Comparison of ENCODE assay signal across 22 mouse cellular contexts in the genomic region with DNA sequence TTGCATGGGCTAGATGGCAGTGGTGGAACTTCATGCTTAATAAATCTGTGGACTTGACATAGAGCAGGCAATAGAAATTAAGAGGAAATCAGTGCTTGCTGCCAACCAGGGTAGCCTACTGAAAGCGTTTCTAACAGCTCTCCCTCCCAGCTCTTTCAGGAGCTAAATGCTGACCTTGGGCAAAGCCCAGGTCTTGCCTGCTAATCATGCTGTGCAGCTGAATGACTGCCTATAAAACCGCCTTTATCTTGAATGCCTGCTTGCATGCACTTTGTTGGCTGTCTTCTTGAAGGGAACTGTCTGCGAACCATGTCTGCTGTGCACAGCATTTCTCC. TPM values are rescaled to one million over a fixed set of nuclear protein-coding genes. Genes with fewer than 3 reads are reported as not detected.
DNase-seq lines count a peak whose midpoint lies in the region; ATAC-seq and TF ChIP-seq lines count a peak whose summit lies in the region.
"Had no signal": no experiment of that assay in that cellular context is flagged by ENCODE, and none has a peak within 500 bp of the region (broad histone marks: within the 10 kb centered on the region; RNA-seq: fewer than 3 reads in every experiment).

No protein-coding gene starts in this region.

- no peak overlapping the region for H3K4me3 ChIP-seq in forebrain, embryonic 16.5 days (replicated peaks; ENCODE audit: low read length)
- H3K4me3 ChIP-seq in forebrain, embryonic 15.5 days = no peak overlapping the region
- H3K4me3 ChIP-seq in bone marrow macrophage, adult 2 months (ENCODE audit: insufficient read depth, low read length) = no peak overlapping the region
- no peak overlapping the region for H3K4me3 ChIP-seq in liver, postnatal 0 days (ENCODE audit: low read depth, low read length)
- H3K4me3 ChIP-seq: embryonic facial prominence, embryonic 13.5 days; forebrain, embryonic 10.5 days; intestine, embryonic 15.5 days; limb, embryonic 15.5 days had no signal

- no peak for TF ChIP-seq POLR2A in bone marrow macrophage, adult 2 months (IDR thresholded peaks at IDR 0.05; ENCODE audit: borderline replicate concordance, low read depth, low read length)

- ATAC-seq in forebrain, embryonic 16.5 days = peak; percentile 31; the same call in 1 of the 2 replicates
- ATAC-seq in forebrain, embryonic 15.5 days (replicated peaks) = no peak
- ATAC-seq in liver, postnatal 0 days = no peak
- ATAC-seq: activated CD4-positive, CD25-positive, alpha-beta regulatory T cell, adult 4 months; CD4-positive, CD25-positive, alpha-beta regulatory T cell, adult 4 months; intestine, embryonic 15.5 days had no signal

- WGBS in forebrain, embryonic 16.5 days = 33% methylated on average over 3 of the region's 3 CpGs
- WGBS in forebrain, embryonic 15.5 days = 32% methylated on average over 3 of the region's 3 CpGs
- 63% methylated on average over 3 of the region's 3 CpGs for WGBS in liver, postnatal 0 days (ENCODE audit: insufficient replicate concordance)

- no peaks in the 10 kb centered on the region for H3K36me3 ChIP-seq in forebrain, embryonic 16.5 days (ENCODE audit: control insufficient read depth, insufficient read depth)
- H3K36me3 ChIP-seq in forebrain, embryonic 15.5 days = no peaks in the 10 kb centered on the region
- H3K36me3 ChIP-seq in liver, postnatal 0 days (replicated peaks; ENCODE audit: insufficient read depth, low read length) = no peaks in the 10 kb centered on the region
- H3K36me3 ChIP-seq: embryonic facial prominence, embryonic 13.5 days; forebrain, embryonic 10.5 days; intestine, embryonic 15.5 days; limb, embryonic 15.5 days had no signal

- TF ChIP-seq CTCF in bone marrow macrophage, adult 2 months (IDR thresholded peaks at IDR 0.05; ENCODE audit: low read depth, low read length) = no peak
- no peak for TF ChIP-seq CTCF in liver, postnatal 0 days (IDR thresholded peaks at IDR 0.05; ENCODE audit: low read depth)

- peak; percentile 0 for DNase-seq in left cerebral cortex, postnatal 4 days
- DNase-seq in left cerebral cortex, postnatal 14 days (ENCODE audit: low spot score in 2 of 2) = no peak
- peak; percentile 3 for DNase-seq in mesoderm, embryonic 11.5 days (ENCODE audit: low read depth, low spot score)
- no peak for DNase-seq in liver, postnatal 0 days
- DNase-seq: cerebellum, adult 11 months; heart, postnatal 36 days; lung, adult 2 months; right cerebral cortex, adult 18-20 months; thymus, adult 2 months had no signal

- no peak for TF ChIP-seq EP300 in liver, postnatal 0 days (IDR thresholded peaks at IDR 0.05; ENCODE audit: low read depth)

- H3K27ac ChIP-seq in forebrain, embryonic 16.5 days (ENCODE audit: low read length) = no peak overlapping the region
- H3K27ac ChIP-seq in forebrain, embryonic 15.5 days (replicated peaks) = no peak overlapping the region
- peak overlapping the region; percentile 78 for H3K27ac ChIP-seq in bone marrow macrophage, adult 2 months (ENCODE audit: insufficient read depth, low read depth, low read length)
- H3K27ac ChIP-seq in liver, postnatal 0 days (ENCODE audit: low read depth) = no peak overlapping the region
- H3K27ac ChIP-seq: embryonic facial prominence, embryonic 13.5 days; forebrain, embryonic 10.5 days; intestine, embryonic 15.5 days; kidney, postnatal 0 days; limb, embryonic 15.5 days had no signal

- no peaks in the 10 kb centered on the region for H3K27me3 ChIP-seq in forebrain, embryonic 16.5 days (replicated peaks; ENCODE audit: control insufficient read depth, insufficient read depth, low read length)
- no peaks in the 10 kb centered on the region for H3K27me3 ChIP-seq in forebrain, embryonic 15.5 days
- H3K27me3 ChIP-seq in liver, postnatal 0 days (ENCODE audit: insufficient read depth, low read length) = no peaks in the 10 kb centered on the region
- H3K27me3 ChIP-seq: intestine, embryonic 15.5 days; limb, embryonic 15.5 days had no signal

- no peaks in the 10 kb centered on the region for H3K9me3 ChIP-seq in forebrain, embryonic 16.5 days (ENCODE audit: control insufficient read depth, low read length)
- H3K9me3 ChIP-seq in forebrain, embryonic 15.5 days = no peaks in the 10 kb centered on the region
- H3K9me3 ChIP-seq in liver, postnatal 0 days (ENCODE audit: low read length) = no peaks in the 10 kb centered on the region
- H3K9me3 ChIP-seq: embryonic facial prominence, embryonic 13.5 days; forebrain, embryonic 10.5 days; intestine, embryonic 15.5 days; limb, embryonic 15.5 days had no signal

- intact Hi-C loops in left cerebral cortex, postnatal 4 days (cut with DNase I) = no loop called here
- intact Hi-C loops in left cerebral cortex, postnatal 14 days (cut with DNase I) = no loop called here

- no peak overlapping the region for H3K9ac ChIP-seq in forebrain, embryonic 16.5 days (replicated peaks; ENCODE audit: low read depth, low read length)
- no peak overlapping the region for H3K9ac ChIP-seq in forebrain, embryonic 15.5 days (replicated peaks)
- no peak overlapping the region for H3K9ac ChIP-seq in liver, postnatal 0 days (replicated peaks)
- H3K9ac ChIP-seq: embryonic facial prominence, embryonic 13.5 days; intestine, embryonic 15.5 days; limb, embryonic 15.5 days had no signal

- H3K4me2 ChIP-seq in forebrain, embryonic 16.5 days (ENCODE audit: low read length) = no peak overlapping the region
- H3K4me2 ChIP-seq in forebrain, embryonic 15.5 days (replicated peaks) = no peak overlapping the region
- H3K4me2 ChIP-seq in liver, postnatal 0 days (ENCODE audit: low read depth, low read length) = no peak overlapping the region
- H3K4me2 ChIP-seq: embryonic facial prominence, embryonic 13.5 days; heart, embryonic 11.5 days; intestine, embryonic 15.5 days; limb, embryonic 15.5 days had no signal

- H3K4me1 ChIP-seq in forebrain, embryonic 16.5 days (replicated peaks; ENCODE audit: control insufficient read depth, insufficient read depth, low read length) = no peaks in the 10 kb centered on the region; the same call in 1 of the 2 replicates
- H3K4me1 ChIP-seq in forebrain, embryonic 15.5 days = no peaks in the 10 kb centered on the region
- peaks cover 20% of the 10 kb centered on the region for H3K4me1 ChIP-seq in bone marrow macrophage, adult 2 months (ENCODE audit: control insufficient read depth, insufficient read depth, low read length)
- no peaks in the 10 kb centered on the region for H3K4me1 ChIP-seq in liver, postnatal 0 days (ENCODE audit: insufficient read depth)
- H3K4me1 ChIP-seq: embryonic facial prominence, embryonic 13.5 days; intestine, embryonic 15.5 days; limb, embryonic 15.5 days had no signal

RNA-seq across cellular contexts. Expression of a gene that starts 38.0 kb away (rescaled TPM):
- 4.5 and 5.4 TPM in 2 replicates for polyA plus RNA-seq in forebrain, embryonic 16.5 days (2015; fragmentation: Nextera tagmentation; extraction: Ambion mirVana)
- polyA plus RNA-seq in forebrain, embryonic 15.5 days (2015; fragmentation: Nextera tagmentation; extraction: Ambion mirVana) = 4.3 and 4.7 TPM in 2 replicates
- 10 to 100 TPM; 18.0 to 22.0 TPM for total RNA-seq in left cerebral cortex, postnatal 4 days (2021)
- total RNA-seq in left cerebral cortex, postnatal 14 days (2021) = 10 to 100 TPM; 25.5 to 27.3 TPM
- 2.4 and 4.8 TPM in 2 replicates for polyA plus RNA-seq in bone marrow macrophage, adult 2 months (2012; ENCODE audit: insufficient read depth, insufficient read length, missing spikeins)
- 0.27 and 0.30 TPM in 2 replicates for polyA plus RNA-seq in liver, postnatal 0 days (2015; fragmentation: Nextera tagmentation; extraction: Ambion mirVana)
- total RNA-seq: megakaryocyte progenitor cell, adult 5-6 weeks; monocyte, adult 5-6 weeks had no signal
- polyA plus RNA-seq: activated CD4-positive, CD25-positive, alpha-beta regulatory T cell, adult 4 months; CD4-positive, CD25-positive, alpha-beta regulatory T cell, adult 4 months had no signal

Comparison
In these comparisons a context has a peak if more than half of its experiments do, and no peak if none do; other contexts are left out.
1. DNase-seq: peak in left cerebral cortex, postnatal 4 days (single experiment) and mesoderm, embryonic 11.5 days (single experiment); none in left cerebral cortex, postnatal 14 days (0 of 2) and liver, postnatal 0 days (single experiment).